Mouse (Mus musculus): ENCODE data around the gene Grm3.

GRCm38 (mm10) chr5:9690192-9690591 lies 34.8 kb downstream of the Grm3 start:
- no peak for TF ChIP-seq CTCF (IDR thresholded peaks at IDR 0.05; ENCODE audit: low read depth, low read length)
- TF ChIP-seq EP300 (IDR thresholded peaks at IDR 0.05; ENCODE audit: insufficient read depth, low read depth, low read length): no peak
